Mouse (Mus musculus) midbrain, embryonic 13.5 days (tissue): ENCODE results near the gene Olfr1162. TPM values are rescaled to one million over a fixed set of nuclear protein-coding genes. Genes with fewer than 3 reads are reported as not detected.
"Not testable (repeated sequence)": the region's sequence is repeated elsewhere in the genome, so short reads cannot be mapped to it uniquely, and the experiment has no call there.

Experiments used
- ATAC-seq: fragments of 200-750 bp; cut with Nextera tagmentation; 2 replicates; pipeline ENCODE4 v1.8.0; 2017; ENCODE audit warnings: mild to moderate bottlenecking, moderate TSS enrichment, moderate library complexity
- H3K27ac ChIP-seq: fragments of 300-500 bp; sonication (generic); 2 replicates; pipeline ENCODE4 v1.5.1; 2015; ENCODE audit warnings: inconsistent platforms, mild to moderate bottlenecking, moderate library complexity
- H3K27me3 ChIP-seq: fragments of 300-500 bp; sonication (generic); 2 replicates; pipeline ENCODE4 v1.6.1; 2015; ENCODE audit warnings: mild to moderate bottlenecking, inconsistent platforms
- H3K36me3 ChIP-seq: fragments of 300-500 bp; sonication (generic); 2 replicates; pipeline ENCODE4 v1.6.1; 2015; ENCODE audit warnings: mild to moderate bottlenecking, inconsistent platforms
- H3K4me1 ChIP-seq: fragments of 300-500 bp; sonication (generic); replicated peaks from 2 replicates; pipeline ENCODE4 v1.6.1; 2015; ENCODE audit warnings: inconsistent platforms
- H3K4me2 ChIP-seq: fragments of 300-500 bp; sonication (generic); replicated peaks from 2 replicates; pipeline ENCODE4 v1.6.1; 2015; ENCODE audit warnings: moderate library complexity, mild to moderate bottlenecking, inconsistent platforms
- H3K4me3 ChIP-seq: fragments of 300-500 bp; sonication (generic); replicated peaks from 2 replicates; pipeline ENCODE4 v1.5.1; 2015; ENCODE audit warnings: mild to moderate bottlenecking, inconsistent platforms
- H3K9ac ChIP-seq: fragments of 300-500 bp; sonication (generic); replicated peaks from 2 replicates; pipeline ENCODE4 v1.6.1; 2015; ENCODE audit warnings: mild to moderate bottlenecking, inconsistent platforms
- H3K9me3 ChIP-seq: fragments of 300-500 bp; sonication (generic); 2 replicates; pipeline ENCODE4 v1.6.1; 2016; ENCODE audit warnings: mild to moderate bottlenecking, inconsistent platforms
- WGBS: fragments of 180-500 bp; shearing (Covaris S2); methylation state at CpG from one replicate; pipeline ENCODE4 v1.1.7; 2015; 5-methylcytosine and 5-hydroxymethylcytosine counted together
- polyA plus RNA-seq: library from polyadenylated mRNA; unstranded; fragments of >200 nt; fragmentation: Nextera tagmentation; extraction: Ambion mirVana; gene quantifications from 2 replicates; pipeline ENCODE4 v1.2.1, GENCODE M21; 2015

The Olfr1162 gene
- polyA plus RNA-seq: not detected in 2 replicates

DNA sequence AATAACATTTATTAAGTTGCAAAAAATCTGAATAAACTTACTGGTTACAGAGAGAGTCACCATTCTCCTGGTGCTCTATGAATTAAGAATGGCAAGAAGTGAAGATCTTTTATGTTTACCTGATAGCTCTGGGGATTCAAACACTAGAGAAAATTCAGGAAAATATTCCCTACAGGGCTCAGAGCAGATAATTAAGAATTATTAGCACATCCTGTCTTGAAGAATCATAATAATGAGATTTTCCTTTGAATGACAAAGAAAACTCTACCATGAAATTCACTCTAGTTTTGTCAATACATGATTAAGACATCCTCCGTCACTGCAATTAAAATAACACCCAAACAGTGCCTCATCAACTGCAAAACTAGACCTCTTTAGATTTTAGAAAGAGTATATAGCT, at the start of gene Olfr1162:
Gene Olfr1162 (minus strand): TSS at position 101 of the 400 bp plus-strand sequence.
- Histone ChIP-seq H3K4me2 (no peak within 1 kb of the TSS), H3K27me3 (no peaks in the 10 kb centered on the region), H3K36me3 (no peaks in the 10 kb centered on the region), H3K9ac (no peak within 1 kb of the TSS), H3K4me1 (no peaks in the 10 kb centered on the region), H3K4me3 (no peak within 1 kb of the TSS), H3K27ac (no peak within 1 kb of the TSS), H3K9me3 (no peaks in the 10 kb centered on the region)
- WGBS: 86% methylated on average over 1 of the region's 1 CpGs
- no peak for ATAC-seq

DNA sequence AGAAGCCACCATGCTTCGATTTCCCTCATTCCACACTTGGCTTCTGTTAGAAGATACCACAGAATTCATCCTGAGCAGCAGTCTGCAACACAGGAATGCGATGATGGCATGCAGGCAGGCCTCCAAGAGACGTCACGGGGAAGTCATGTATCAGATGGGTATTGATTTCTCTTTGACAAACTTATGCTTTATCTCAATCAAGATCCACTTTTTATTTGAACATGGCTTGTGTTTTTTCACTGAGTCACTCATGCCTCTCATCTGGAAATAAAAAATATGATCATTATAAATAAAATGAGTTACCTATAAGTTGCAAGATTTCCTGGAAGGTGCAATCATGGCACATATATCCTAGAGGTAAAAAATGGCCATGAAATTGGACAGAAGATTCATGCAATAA, 42.9 kb upstream of the Olfr1162 start, which contains the start of gene Olfr1164:
Gene Olfr1164 (minus strand): TSS at position 101 of the 400 bp plus-strand sequence.
- no peaks in the 10 kb centered on the region for H3K36me3 ChIP-seq
- H3K4me3 ChIP-seq: no peak within 1 kb of the TSS
- 87% methylated on average over 4 of the region's 4 CpGs for WGBS
- no peaks in the 10 kb centered on the region for H3K27me3 ChIP-seq
- H3K27ac ChIP-seq: no peak within 1 kb of the TSS
- ATAC-seq: no peak
- H3K9ac ChIP-seq: no peak within 1 kb of the TSS
- no peaks in the 10 kb centered on the region for H3K4me1 ChIP-seq
- H3K9me3 ChIP-seq: no peaks in the 10 kb centered on the region
- H3K4me2 ChIP-seq: no peak within 1 kb of the TSS

GRCm38 (mm10) chr2:88071730-88072129, 20.8 kb upstream of the Olfr1162 start, which contains the start of gene Olfr1163:
TSS of gene Olfr1163 (minus strand) at chr2:88071830.
- H3K4me1 ChIP-seq: no peaks in the 10 kb centered on the region
- H3K27me3 ChIP-seq: no peaks in the 10 kb centered on the region
- no peak within 1 kb of the TSS for H3K9ac ChIP-seq
- no peak within 1 kb of the TSS for H3K27ac ChIP-seq
- H3K4me3 ChIP-seq: no peak within 1 kb of the TSS
- no peak within 1 kb of the TSS for H3K4me2 ChIP-seq
- no peak for ATAC-seq
- H3K9me3 ChIP-seq: no peaks in the 10 kb centered on the region
- H3K36me3 ChIP-seq: no peaks in the 10 kb centered on the region

- Histone ChIP-seq H3K4me3 (no peak overlapping the region), H3K4me2 (no peak overlapping the region), H3K9ac (no peak overlapping the region), H3K36me3 (no peaks in the 10 kb centered on the region), H3K9me3 (0 out of 2 replicates have a peak, but pooled peaks cover 3% of the 10 kb centered on the region), H3K4me1 (no peaks in the 10 kb centered on the region), H3K27ac (no peak overlapping the region), H3K27me3 (no peaks in the 10 kb centered on the region)
- ATAC-seq: no peak
- 78% methylated on average over 2 of the region's 2 CpGs for WGBS
These were observed 12.7 kb upstream of the Olfr1162 start for GRCm38 (mm10) chr2:88063587-88063986.

- H3K27ac ChIP-seq: no peak within 1 kb of the TSS
- H3K4me1 ChIP-seq: no peaks in the 10 kb centered on the region
- H3K4me2 ChIP-seq: no peak within 1 kb of the TSS
- no peak for ATAC-seq
- no peaks in the 10 kb centered on the region for H3K9me3 ChIP-seq
- no peaks in the 10 kb centered on the region for H3K36me3 ChIP-seq
- no peak within 1 kb of the TSS for H3K9ac ChIP-seq
- H3K4me3 ChIP-seq: no peak within 1 kb of the TSS
- H3K27me3 ChIP-seq: no peaks in the 10 kb centered on the region
These were observed 13.3 kb downstream of the Olfr1162 start, which contains the start of gene Olfr73 for GRCm38 (mm10) chr2:88037599-88037998. TSS of gene Olfr73 (minus strand) at chr2:88037699.

DNA sequence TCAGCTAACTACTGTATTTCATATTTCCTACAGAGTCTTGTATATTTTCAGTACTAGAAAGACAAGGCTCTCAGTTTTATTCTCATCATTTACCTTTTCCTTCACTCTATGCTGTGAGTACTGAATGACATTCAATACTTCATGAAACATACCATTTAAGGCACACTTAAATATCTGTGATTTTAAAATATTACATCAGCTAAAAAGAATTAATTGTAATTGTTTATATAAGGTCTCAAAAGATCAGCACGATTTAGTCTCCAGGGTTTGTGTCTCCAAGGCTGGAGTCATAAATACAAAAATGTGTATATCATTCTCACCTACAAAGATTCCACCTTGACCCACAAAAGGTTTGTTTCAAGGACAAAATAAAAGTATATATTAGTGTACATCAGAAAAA, 28.5 kb downstream of the Olfr1162 start, which contains the start of gene Olfr1161:
Gene Olfr1161 (plus strand): TSS at position 301 of the 400 bp plus-strand sequence.
- not testable (repeated sequence) for H3K4me2 ChIP-seq, H3K4me3 ChIP-seq, H3K27ac ChIP-seq, H3K4me1 ChIP-seq, ATAC-seq, H3K9me3 ChIP-seq, H3K36me3 ChIP-seq, H3K27me3 ChIP-seq, H3K9ac ChIP-seq
- WGBS: 91% methylated on average over 1 of the region's 1 CpGs

DNA sequence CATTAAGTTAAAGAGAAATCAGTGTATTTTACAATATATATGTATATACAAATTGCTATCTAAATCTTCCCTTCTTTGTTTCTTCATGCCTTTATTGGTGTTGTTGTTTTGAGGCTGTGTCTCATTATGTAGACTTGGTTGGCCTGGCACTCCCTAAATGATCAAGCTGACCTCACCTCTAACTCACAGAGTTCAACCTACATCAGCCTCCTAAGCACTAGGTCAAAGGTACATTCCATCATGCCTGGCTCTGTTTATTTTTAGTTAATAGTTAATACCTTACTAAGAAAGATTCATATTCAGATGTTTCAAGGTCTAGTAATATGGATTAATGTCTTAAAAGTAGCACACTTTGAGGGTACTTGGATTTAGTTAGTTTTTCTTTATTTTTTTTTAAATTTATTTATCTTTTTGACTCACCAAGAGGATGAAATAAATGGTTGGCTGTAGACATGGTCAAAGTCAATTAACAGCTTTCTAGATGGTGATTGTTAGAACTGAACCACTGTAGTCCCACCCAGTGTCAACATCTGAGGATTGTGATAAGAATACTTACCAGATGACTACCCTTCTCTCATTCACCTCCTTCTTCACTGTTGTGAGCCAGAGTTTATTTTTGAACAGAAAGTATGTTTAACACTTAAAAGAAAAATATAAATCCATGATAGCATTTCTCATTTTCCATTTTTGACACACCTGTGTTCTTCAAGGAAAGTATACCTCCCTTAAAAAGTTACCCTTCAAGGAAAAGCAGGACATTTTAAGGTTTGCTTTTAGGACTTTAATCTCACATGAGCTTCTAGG, 43.2 kb downstream of the Olfr1162 start, which contains the start of gene Olfr1160:
Gene Olfr1160 (minus strand): TSS at position 754 of the 804 bp plus-strand sequence.
- H3K27ac ChIP-seq: no peak within 1 kb of the TSS
- H3K4me3 ChIP-seq: no peak within 1 kb of the TSS
- H3K36me3 ChIP-seq: no peaks in the 10 kb centered on the region
- H3K9me3 ChIP-seq: no peaks in the 10 kb centered on the region
- no peak within 1 kb of the TSS for H3K4me2 ChIP-seq
- no peak within 1 kb of the TSS for H3K9ac ChIP-seq
- no peaks in the 10 kb centered on the region for H3K27me3 ChIP-seq
- no peaks in the 10 kb centered on the region for H3K4me1 ChIP-seq
- no peak for ATAC-seq

Other genes with a start within 250 kb of the Olfr1162 start
- gene Olfr1145, start 241.3 kb downstream of the Olfr1162 start, polyA plus RNA-seq: not detected in 2 replicates
- gene Olfr1148, start 220.6 kb downstream of the Olfr1162 start, polyA plus RNA-seq: not detected in 2 replicates
- not detected in 2 replicates for gene Olfr1150-ps1, start 207.1 kb downstream of the Olfr1162 start, polyA plus RNA-seq
- gene Olfr1151, start 195.3 kb downstream of the Olfr1162 start, polyA plus RNA-seq: not detected in 2 replicates
- not detected in 2 replicates for gene Olfr1152, start 184.6 kb downstream of the Olfr1162 start, polyA plus RNA-seq
- not detected in 2 replicates for gene Olfr1153, start 156.2 kb downstream of the Olfr1162 start, polyA plus RNA-seq
- gene Olfr1154, start 146.0 kb downstream of the Olfr1162 start, polyA plus RNA-seq: not detected in 2 replicates
- gene Olfr1155, start 106.0 kb downstream of the Olfr1162 start, polyA plus RNA-seq: not detected in 2 replicates
- gene Olfr1156, start 98.0 kb downstream of the Olfr1162 start, polyA plus RNA-seq: not detected in 2 replicates
- gene Olfr1157, start 82.8 kb downstream of the Olfr1162 start, polyA plus RNA-seq: not detected in 2 replicates
- gene Olfr74, start 76.5 kb downstream of the Olfr1162 start, polyA plus RNA-seq: not detected in 2 replicates
- gene Olfr1158, start 61.0 kb downstream of the Olfr1162 start, polyA plus RNA-seq: not detected in 2 replicates
- not detected in 2 replicates for gene Olfr1160, start 42.9 kb downstream of the Olfr1162 start, polyA plus RNA-seq
- not detected in 2 replicates for gene Olfr1161, start 28.4 kb downstream of the Olfr1162 start, polyA plus RNA-seq
- gene Olfr73, start 13.4 kb downstream of the Olfr1162 start, polyA plus RNA-seq: not detected in 2 replicates
- gene Olfr1163, start 20.7 kb upstream of the Olfr1162 start, polyA plus RNA-seq: not detected in 2 replicates
- not detected in 2 replicates for gene Olfr1164, start 42.8 kb upstream of the Olfr1162 start, polyA plus RNA-seq
- gene Olfr1166, start 77.1 kb upstream of the Olfr1162 start, polyA plus RNA-seq: not detected in 2 replicates
- not detected in 2 replicates for gene Olfr1167, start 104.1 kb upstream of the Olfr1162 start, polyA plus RNA-seq
- gene Olfr1168, start 130.8 kb upstream of the Olfr1162 start, polyA plus RNA-seq: not detected in 2 replicates
- not detected in 2 replicates for gene Olfr1170, start 177.2 kb upstream of the Olfr1162 start, polyA plus RNA-seq
- gene Olfr1173, start 228.7 kb upstream of the Olfr1162 start, polyA plus RNA-seq: not detected in 2 replicates